Mouse (Mus musculus): ENCODE data around the gene Vps37d. TPM values are rescaled to one million over a fixed set of nuclear protein-coding genes. Genes with fewer than 3 reads are reported as not detected.
"Not testable (repeated sequence)": the region's sequence is repeated elsewhere in the genome, so short reads cannot be mapped to it uniquely, and the experiment has no call there.

Vps37d gene
- polyA plus RNA-seq, 1 experiment from 2014 or later: 3.3 TPM

GRCm38 (mm10) chr5:135063629-135064381 is 14.3 kb downstream of the Vps37d start, which contains the start of gene Dnajc30:
TSS of gene Dnajc30 (plus strand) at chr5:135064202.
- H3K27ac ChIP-seq (replicated peaks): peak within 1 kb of the TSS; percentile 78
- H3K4me3 ChIP-seq (ENCODE audit: low read depth, low read length): peak within 1 kb of the TSS; percentile 91

GRCm38 (mm10) chr5:135053356-135053755 is 24.7 kb downstream of the Vps37d start:
- Histone ChIP-seq H3K27me3 (ENCODE audit: control insufficient read depth, insufficient read depth, low read length) (no peaks in the 10 kb centered on the region), H3K9me3 (ENCODE audit: control insufficient read depth, low read length) (no peaks in the 10 kb centered on the region), H3K27ac (replicated peaks) (no peak overlapping the region), H3K4me1 (replicated peaks; ENCODE audit: control insufficient read depth, insufficient read depth) (no peaks in the 10 kb centered on the region), H3K36me3 (ENCODE audit: control insufficient read depth, insufficient read depth, low read length) (peaks cover 23% of the 10 kb centered on the region), H3K9ac (ENCODE audit: low read length) (no peak overlapping the region), H3K4me2 (replicated peaks; ENCODE audit: low read depth) (no peak overlapping the region), H3K4me3 (ENCODE audit: low read depth, low read length) (no peak overlapping the region)
- DNase-seq (ENCODE audit: low spot score) (no peak), ATAC-seq (ENCODE audit: low FRiP score, low TSS enrichment) (no peak)
- WGBS: 80% methylated on average over 12 of the region's 12 CpGs
- TF ChIP-seq CTCF (IDR thresholded peaks at IDR 0.05; ENCODE audit: low read depth) (no peak), EP300 (optimal IDR thresholded peaks at IDR 0.05) (no peak)

More at GRCm38 (mm10) chr5:135063629-135064381, 14.3 kb downstream of the Vps37d start, which contains the start of gene Dnajc30:
- DNase-seq (ENCODE audit: low spot score): peak; percentile 96
- peak; percentile 97 for ATAC-seq (ENCODE audit: low FRiP score, low TSS enrichment)
- H3K9me3 ChIP-seq (ENCODE audit: control insufficient read depth, low read length): no peaks in the 10 kb centered on the region
- peak within 1 kb of the TSS; percentile 84 for H3K9ac ChIP-seq (ENCODE audit: low read length)
- H3K36me3 ChIP-seq (ENCODE audit: control insufficient read depth, insufficient read depth, low read length): no peaks in the 10 kb centered on the region; the same call in 1 of the 2 replicates
- TF ChIP-seq EP300 (optimal IDR thresholded peaks at IDR 0.05): no peak
- TF ChIP-seq CTCF (IDR thresholded peaks at IDR 0.05; ENCODE audit: low read depth): 0 out of 2 replicates have a peak, but pooled peaks have one; percentile 6
- no peaks in the 10 kb centered on the region for H3K27me3 ChIP-seq (ENCODE audit: control insufficient read depth, insufficient read depth, low read length)
- peak within 1 kb of the TSS; percentile 97 for H3K4me2 ChIP-seq (replicated peaks; ENCODE audit: low read depth)
- no peaks in the 10 kb centered on the region for H3K4me1 ChIP-seq (replicated peaks; ENCODE audit: control insufficient read depth, insufficient read depth)
- WGBS: under 1% methylated on average over 52 of the region's 52 CpGs

- H3K9me3 ChIP-seq (ENCODE audit: control insufficient read depth, low read length); H3K36me3 ChIP-seq (ENCODE audit: control insufficient read depth, insufficient read depth, low read length); H3K27ac ChIP-seq (replicated peaks); DNase-seq (ENCODE audit: low spot score); H3K4me2 ChIP-seq (replicated peaks; ENCODE audit: low read depth); H3K4me1 ChIP-seq (replicated peaks; ENCODE audit: control insufficient read depth, insufficient read depth); H3K27me3 ChIP-seq (ENCODE audit: control insufficient read depth, insufficient read depth, low read length); ATAC-seq (ENCODE audit: low FRiP score, low TSS enrichment); H3K9ac ChIP-seq (ENCODE audit: low read length); H3K4me3 ChIP-seq (ENCODE audit: low read depth, low read length): not testable (repeated sequence)
- 88% methylated on average over 6 of the region's 6 CpGs for WGBS
These were observed 28.8 kb downstream of the Vps37d start for GRCm38 (mm10) chr5:135049268-135049667.

GRCm38 (mm10) chr5:135048539-135048938 is 29.5 kb downstream of the Vps37d start:
- Histone ChIP-seq H3K4me2 (replicated peaks; ENCODE audit: low read depth) (no peak overlapping the region), H3K9me3 (ENCODE audit: control insufficient read depth, low read length) (no peaks in the 10 kb centered on the region), H3K36me3 (ENCODE audit: control insufficient read depth, insufficient read depth, low read length) (peaks cover 4% of the 10 kb centered on the region; the same call in 1 of the 2 replicates), H3K4me3 (ENCODE audit: low read depth, low read length) (no peak overlapping the region), H3K27ac (replicated peaks) (no peak overlapping the region), H3K27me3 (ENCODE audit: control insufficient read depth, insufficient read depth, low read length) (no peaks in the 10 kb centered on the region), H3K9ac (ENCODE audit: low read length) (no peak overlapping the region), H3K4me1 (replicated peaks; ENCODE audit: control insufficient read depth, insufficient read depth) (no peaks in the 10 kb centered on the region)
- ATAC-seq (ENCODE audit: low FRiP score, low TSS enrichment): 0 out of 2 replicates have a peak, but pooled peaks have one; percentile 8
- TF ChIP-seq EP300 (optimal IDR thresholded peaks at IDR 0.05) (no peak), CTCF (IDR thresholded peaks at IDR 0.05; ENCODE audit: low read depth) (no peak)
- no peak for DNase-seq (ENCODE audit: low spot score)
- whole genome bisulfite sequencing: 92% methylated on average over 5 of the region's 5 CpGs

GRCm38 (mm10) chr5:135044575-135044974 is 33.5 kb downstream of the Vps37d start:
- H3K27ac ChIP-seq (replicated peaks): no peak overlapping the region
- H3K9ac ChIP-seq (ENCODE audit: low read length): no peak overlapping the region
- H3K36me3 ChIP-seq (ENCODE audit: control insufficient read depth, insufficient read depth, low read length): no peaks in the 10 kb centered on the region; the same call in 1 of the 2 replicates
- no peak overlapping the region for H3K4me2 ChIP-seq (replicated peaks; ENCODE audit: low read depth)
- no peak for TF ChIP-seq EP300 (optimal IDR thresholded peaks at IDR 0.05)
- TF ChIP-seq CTCF (IDR thresholded peaks at IDR 0.05; ENCODE audit: low read depth): no peak
- H3K9me3 ChIP-seq (ENCODE audit: control insufficient read depth, low read length): no peaks in the 10 kb centered on the region
- H3K4me1 ChIP-seq (replicated peaks; ENCODE audit: control insufficient read depth, insufficient read depth): no peaks in the 10 kb centered on the region
- 95% methylated on average over 3 of the region's 3 CpGs for WGBS
- H3K4me3 ChIP-seq (ENCODE audit: low read depth, low read length): no peak overlapping the region
- ATAC-seq (ENCODE audit: low FRiP score, low TSS enrichment) (no peak), DNase-seq (ENCODE audit: low spot score) (no peak)
- H3K27me3 ChIP-seq (ENCODE audit: control insufficient read depth, insufficient read depth, low read length): no peaks in the 10 kb centered on the region
